Mouse (Mus musculus) midbrain, embryonic 11.5 days (tissue): ENCODE data around the gene Faf1. TPM values are rescaled to one million over a fixed set of nuclear protein-coding genes. Genes with fewer than 3 reads are reported as not detected.
A peak's percentile ranks its signal among the peaks of the same experiment; 100 is the strongest.

ENCODE experiments used
- ATAC-seq: fragments of 200-750 bp; cut with Nextera tagmentation; 2 replicates; pipeline ENCODE4 v1.8.0; 2017; ENCODE audit warnings: moderate TSS enrichment, moderate library complexity; ENCODE audit not compliant: low FRiP score
- DNase-seq: peaks from one replicate; pipeline ENCODE4 v3.0.0; 2015; ENCODE audit warnings: low spot score; ENCODE audit errors: missing footprints
- H3K27ac ChIP-seq: fragments of 300-500 bp; sonication (generic); 2 replicates; pipeline ENCODE4 v1.5.1; 2014; ENCODE audit warnings: low read depth, low read length
- H3K27me3 ChIP-seq: fragments of 300-500 bp; sonication (generic); 2 replicates; pipeline ENCODE4 v1.6.1; 2014; ENCODE audit warnings: mild to moderate bottlenecking, low read length, moderate library complexity, mixed read lengths; ENCODE audit not compliant: control insufficient read depth, insufficient read depth
- H3K36me3 ChIP-seq: fragments of 300-500 bp; sonication (generic); 2 replicates; pipeline ENCODE4 v1.6.1; 2014; ENCODE audit warnings: mild to moderate bottlenecking, low read length, moderate library complexity, mixed read lengths; ENCODE audit not compliant: control insufficient read depth, insufficient read depth
- H3K4me1 ChIP-seq: fragments of 300-500 bp; sonication (generic); 2 replicates; pipeline ENCODE4 v1.6.1; 2014; ENCODE audit warnings: low read length; ENCODE audit not compliant: control insufficient read depth, insufficient read depth
- H3K4me2 ChIP-seq: fragments of 300-500 bp; sonication (generic); 2 replicates; pipeline ENCODE4 v1.6.1; 2014; ENCODE audit warnings: mild to moderate bottlenecking, moderate library complexity
- H3K4me3 ChIP-seq: fragments of 300-500 bp; sonication (generic); 2 replicates; pipeline ENCODE4 v1.5.1; 2014; ENCODE audit warnings: low read depth, low read length
- H3K9ac ChIP-seq: fragments of 300-500 bp; sonication (generic); 2 replicates; pipeline ENCODE4 v1.6.1; 2014; ENCODE audit warnings: low read length
- H3K9me3 ChIP-seq: fragments of 300-500 bp; sonication (generic); 2 replicates; pipeline ENCODE4 v1.6.1; 2016; ENCODE audit warnings: low read length; ENCODE audit not compliant: control insufficient read depth
- WGBS: fragments of 180-500 bp; shearing (Covaris S2); extraction: QIAGEN DNeasy Blood & Tissue Kit; methylation state at CpG from one replicate; pipeline ENCODE4 v1.1.7; 2014; 5-methylcytosine and 5-hydroxymethylcytosine counted together
- polyA plus RNA-seq: library from polyadenylated mRNA; unstranded; fragments of >200 nt; fragmentation: Nextera tagmentation; extraction: Ambion mirVana; gene quantifications from 2 replicates; pipeline ENCODE4 v1.2.1, GENCODE M21; 2014

Faf1 gene
- polyA plus RNA-seq, 1 experiment from 2014 or later: 42.4 TPM

DNA sequence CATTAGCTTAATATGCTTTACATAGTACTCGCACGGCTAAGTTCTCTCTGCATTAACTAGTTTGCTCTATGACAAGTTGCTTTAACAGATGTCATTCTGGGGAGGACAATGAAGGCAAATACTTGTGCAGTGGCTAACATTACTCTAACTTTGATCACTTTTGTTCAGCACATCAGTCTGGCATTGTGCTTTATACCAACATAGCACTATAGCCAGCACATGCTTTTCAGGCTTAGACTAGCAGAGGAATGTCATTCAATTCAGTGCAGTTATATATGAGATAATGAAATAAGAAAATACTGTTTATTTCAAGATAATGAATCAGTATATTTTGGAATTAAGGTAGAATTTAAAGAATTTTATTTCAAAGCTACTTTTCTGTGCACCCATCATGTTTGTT, 115.9 kb downstream of the Faf1 start:
- H3K9me3 ChIP-seq: no peaks in the 10 kb centered on the region
- peak; percentile 55; the same call in 1 of the 2 replicates for ATAC-seq
- H3K27ac ChIP-seq: no peak overlapping the region
- peak; percentile 44 for DNase-seq
- H3K36me3 ChIP-seq: no peaks in the 10 kb centered on the region
- no peaks in the 10 kb centered on the region for H3K4me1 ChIP-seq
- 32% methylated on average over 2 of the region's 2 CpGs for WGBS
- no peak overlapping the region for H3K4me3 ChIP-seq
- no peaks in the 10 kb centered on the region for H3K27me3 ChIP-seq
- H3K9ac ChIP-seq: no peak overlapping the region
- H3K4me2 ChIP-seq: no peak overlapping the region

GRCm38 (mm10) chr4:109793072-109793471, 116.7 kb downstream of the Faf1 start:
- 90% methylated on average over 2 of the region's 2 CpGs for WGBS
- H3K4me3 ChIP-seq: no peak overlapping the region
- no peak for ATAC-seq
- no peaks in the 10 kb centered on the region for H3K27me3 ChIP-seq
- peak; percentile 72 for DNase-seq
- no peaks in the 10 kb centered on the region for H3K9me3 ChIP-seq
- H3K4me1 ChIP-seq: no peaks in the 10 kb centered on the region
- H3K9ac ChIP-seq: no peak overlapping the region
- H3K4me2 ChIP-seq: no peak overlapping the region
- no peaks in the 10 kb centered on the region for H3K36me3 ChIP-seq
- H3K27ac ChIP-seq: no peak overlapping the region

- Histone ChIP-seq H3K27ac (no peak overlapping the region), H3K27me3 (no peaks in the 10 kb centered on the region), H3K4me3 (no peak overlapping the region), H3K9ac (no peak overlapping the region), H3K4me2 (no peak overlapping the region), H3K4me1 (no peaks in the 10 kb centered on the region), H3K36me3 (no peaks in the 10 kb centered on the region), H3K9me3 (no peaks in the 10 kb centered on the region)
- WGBS: 84% methylated on average over 10 of the region's 10 CpGs
- DNase-seq: peak; percentile 72
- ATAC-seq: no peak
Observed at GRCm38 (mm10) chr4:109797511-109798182, 121.3 kb downstream of the Faf1 start.

DNA sequence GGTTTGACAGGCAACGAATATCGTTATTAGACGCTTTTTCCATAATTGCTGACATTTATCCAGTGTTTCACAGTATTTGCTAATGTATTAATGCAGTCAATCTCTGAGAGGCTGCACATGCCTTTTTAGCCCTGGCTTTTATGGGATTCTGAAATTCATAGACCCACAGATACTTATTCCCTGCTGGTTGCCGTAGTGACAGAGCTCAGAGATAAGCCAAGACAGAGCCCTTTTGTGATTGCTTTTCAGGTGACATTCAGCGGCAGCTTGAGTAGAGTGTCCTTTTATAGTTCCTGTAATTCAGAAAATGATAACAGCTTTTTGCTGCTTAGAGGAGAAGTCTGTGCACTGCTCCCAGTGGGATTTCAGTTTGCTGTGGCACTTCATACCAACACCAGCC, 130.0 kb downstream of the Faf1 start:
- no peak overlapping the region for H3K4me2 ChIP-seq
- H3K36me3 ChIP-seq: no peaks in the 10 kb centered on the region
- ATAC-seq: peak; percentile 55; the same call in 1 of the 2 replicates
- no peaks in the 10 kb centered on the region for H3K9me3 ChIP-seq
- 59% methylated on average over 5 of the region's 5 CpGs for WGBS
- peaks cover 3% of the 10 kb centered on the region; the same call in 1 of the 2 replicates for H3K4me1 ChIP-seq
- peak; percentile 53 for DNase-seq
- H3K27me3 ChIP-seq: no peaks in the 10 kb centered on the region
- H3K4me3 ChIP-seq: no peak overlapping the region
- H3K27ac ChIP-seq: no peak overlapping the region
- H3K9ac ChIP-seq: no peak overlapping the region

DNA sequence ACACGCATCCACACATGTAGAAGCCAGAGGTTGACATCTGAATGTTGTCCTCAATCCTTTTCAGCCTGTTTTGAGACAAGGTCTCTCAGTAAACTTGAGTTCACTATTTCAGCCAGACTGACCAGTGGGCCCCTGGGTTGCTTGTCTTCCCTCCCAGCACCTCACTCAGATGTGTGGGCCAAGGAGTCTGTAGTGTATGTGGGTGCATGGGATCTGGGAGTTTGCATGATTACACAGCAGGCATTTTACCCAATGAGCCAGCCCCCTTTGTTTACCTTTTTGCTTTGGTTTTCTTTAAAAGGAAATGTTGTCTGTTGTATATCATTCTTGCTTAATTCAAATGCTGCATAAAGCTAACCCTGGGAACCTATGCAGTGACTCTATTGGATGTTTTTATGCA, 138.8 kb downstream of the Faf1 start:
- Histone ChIP-seq H3K27me3 (no peaks in the 10 kb centered on the region), H3K9me3 (no peaks in the 10 kb centered on the region), H3K36me3 (no peaks in the 10 kb centered on the region), H3K27ac (no peak overlapping the region), H3K4me3 (no peak overlapping the region), H3K4me1 (no peaks in the 10 kb centered on the region), H3K9ac (no peak overlapping the region), H3K4me2 (no peak overlapping the region)
- ATAC-seq (no peak), DNase-seq (no peak)
- WGBS: 85% methylated on average over 1 of the region's 1 CpGs

DNA sequence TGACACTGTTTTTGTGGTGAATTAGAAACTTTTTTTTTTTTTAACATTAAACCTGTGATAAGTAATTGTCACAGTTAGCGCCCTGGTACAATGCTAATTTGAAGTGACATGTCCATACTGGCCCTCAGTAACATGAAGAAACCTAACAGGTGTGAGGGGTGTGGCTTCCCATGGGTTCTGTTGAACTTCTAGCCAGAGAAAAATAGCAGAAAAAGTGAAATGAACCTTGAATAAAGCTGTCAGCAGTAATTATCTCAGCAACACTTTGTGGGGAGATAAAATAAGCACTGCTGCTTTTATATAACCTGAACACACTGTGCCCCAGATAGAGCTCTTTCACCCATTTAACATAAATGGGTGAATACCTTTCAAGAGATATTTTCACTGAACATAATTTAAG, 139.2 kb downstream of the Faf1 start:
- no peak overlapping the region for H3K9ac ChIP-seq
- H3K4me3 ChIP-seq: no peak overlapping the region
- ATAC-seq (no peak), DNase-seq (no peak)
- H3K9me3 ChIP-seq: no peaks in the 10 kb centered on the region
- 85% methylated on average over 1 of the region's 1 CpGs for WGBS
- H3K27me3 ChIP-seq: no peaks in the 10 kb centered on the region
- H3K27ac ChIP-seq: no peak overlapping the region
- H3K36me3 ChIP-seq: no peaks in the 10 kb centered on the region
- no peak overlapping the region for H3K4me2 ChIP-seq
- H3K4me1 ChIP-seq: no peaks in the 10 kb centered on the region

GRCm38 (mm10) chr4:109819455-109819854, 143.1 kb downstream of the Faf1 start:
- DNase-seq: peak; percentile 41
- H3K9ac ChIP-seq: no peak overlapping the region
- H3K9me3 ChIP-seq: no peaks in the 10 kb centered on the region
- H3K27ac ChIP-seq: no peak overlapping the region
- no peaks in the 10 kb centered on the region for H3K4me1 ChIP-seq
- no peak overlapping the region for H3K4me2 ChIP-seq
- no peak overlapping the region for H3K4me3 ChIP-seq
- no peaks in the 10 kb centered on the region for H3K36me3 ChIP-seq
- no peaks in the 10 kb centered on the region for H3K27me3 ChIP-seq
- ATAC-seq: no peak

GRCm38 (mm10) chr4:109829800-109830199, 153.4 kb downstream of the Faf1 start:
- ATAC-seq (no peak), DNase-seq (no peak)
- H3K27ac ChIP-seq: no peak overlapping the region
- H3K4me2 ChIP-seq: no peak overlapping the region
- no peaks in the 10 kb centered on the region for H3K27me3 ChIP-seq
- H3K4me3 ChIP-seq: no peak overlapping the region
- H3K9ac ChIP-seq: no peak overlapping the region
- no peaks in the 10 kb centered on the region for H3K9me3 ChIP-seq
- WGBS: 89% methylated on average over 3 of the region's 3 CpGs
- no peaks in the 10 kb centered on the region for H3K4me1 ChIP-seq
- H3K36me3 ChIP-seq: no peaks in the 10 kb centered on the region

GRCm38 (mm10) chr4:109857851-109858250, 181.5 kb downstream of the Faf1 start:
- H3K27ac ChIP-seq: no peak overlapping the region

More at GRCm38 (mm10) chr4:109857851-109858250, 181.5 kb downstream of the Faf1 start:
- Histone ChIP-seq H3K4me2 (no peak overlapping the region), H3K9ac (no peak overlapping the region), H3K4me3 (no peak overlapping the region), H3K9me3 (no peaks in the 10 kb centered on the region), H3K4me1 (peaks cover 22% of the 10 kb centered on the region), H3K27me3 (peaks cover 6% of the 10 kb centered on the region; the same call in 1 of the 2 replicates), H3K36me3 (no peaks in the 10 kb centered on the region)
- no peak for ATAC-seq
- no peak for DNase-seq
- 51% methylated on average over 3 of the region's 3 CpGs for WGBS
